Mouse (Mus musculus): ENCODE data around the gene Ebf1.

DNA sequence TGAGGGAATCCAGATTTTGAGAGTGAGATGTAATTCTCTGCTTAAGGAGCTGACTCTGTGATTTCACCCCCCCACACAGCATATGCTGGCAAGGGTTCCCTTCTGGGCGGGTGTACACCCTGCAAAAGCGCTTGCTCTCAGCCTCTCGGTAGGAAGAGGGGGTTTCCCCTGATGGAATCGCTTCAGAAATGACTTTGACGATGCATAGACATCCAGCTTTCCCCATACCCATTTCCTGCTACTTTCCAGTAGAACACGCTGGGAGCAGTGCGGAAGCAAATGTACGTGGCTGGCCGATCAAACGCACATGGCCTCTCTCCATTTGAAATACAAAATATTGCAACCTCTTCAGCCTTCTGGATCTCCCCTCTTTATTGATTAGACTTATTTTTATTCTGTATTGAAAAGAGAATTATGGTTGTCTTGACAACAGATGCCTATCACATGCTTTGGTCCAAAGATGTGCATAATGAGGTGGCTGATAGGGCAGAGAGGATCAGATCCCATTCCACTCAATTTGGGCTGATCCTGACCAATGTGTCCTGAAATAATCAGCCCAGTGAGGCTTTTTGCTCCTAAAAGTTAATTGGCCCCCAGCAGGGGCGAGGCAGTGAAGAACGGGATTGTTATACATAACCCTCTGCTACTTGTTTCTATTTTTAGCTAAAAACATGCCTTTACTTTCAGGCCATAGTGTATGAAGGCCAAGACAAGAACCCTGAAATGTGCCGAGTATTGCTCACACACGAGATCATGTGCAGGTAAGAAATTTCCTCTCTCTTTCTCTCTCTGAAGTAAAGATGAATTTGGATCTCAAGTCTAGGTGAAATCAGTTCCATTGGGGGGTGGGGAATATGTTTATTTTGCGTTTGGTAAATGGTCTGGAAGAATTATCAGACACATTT lies 15.2 kb downstream of the Ebf1 start:
- TF ChIP-seq CTCF (IDR thresholded peaks at IDR 0.05; ENCODE audit: low read depth, low read length) (no peak), EP300 (IDR thresholded peaks at IDR 0.05; ENCODE audit: insufficient read depth, low read depth, low read length) (no peak), POLR2A (IDR thresholded peaks at IDR 0.05; ENCODE audit: insufficient read depth, low read length) (no peak)
